Mouse (Mus musculus) heart, adult 8-10 months (tissue): Measurements from ENCODE around the gene Klhl21. TPM values are rescaled to one million over a fixed set of nuclear protein-coding genes. Genes with fewer than 3 reads are reported as not detected.

ENCODE experiments used
- DNase-seq: peaks from one replicate; pipeline ENCODE4 v3.0.0; 2022; ENCODE audit warnings: low spot score
- total RNA-seq, 4 experiments: library from RNA; stranded (reverse); gene quantifications; 2 replicates each; pipeline ENCODE4 v1.2.4; 2022

Gene Klhl21
- total RNA-seq, 4 experiments from 2014 or later = 87.7 to 109 (median 93.7) TPM

DNA sequence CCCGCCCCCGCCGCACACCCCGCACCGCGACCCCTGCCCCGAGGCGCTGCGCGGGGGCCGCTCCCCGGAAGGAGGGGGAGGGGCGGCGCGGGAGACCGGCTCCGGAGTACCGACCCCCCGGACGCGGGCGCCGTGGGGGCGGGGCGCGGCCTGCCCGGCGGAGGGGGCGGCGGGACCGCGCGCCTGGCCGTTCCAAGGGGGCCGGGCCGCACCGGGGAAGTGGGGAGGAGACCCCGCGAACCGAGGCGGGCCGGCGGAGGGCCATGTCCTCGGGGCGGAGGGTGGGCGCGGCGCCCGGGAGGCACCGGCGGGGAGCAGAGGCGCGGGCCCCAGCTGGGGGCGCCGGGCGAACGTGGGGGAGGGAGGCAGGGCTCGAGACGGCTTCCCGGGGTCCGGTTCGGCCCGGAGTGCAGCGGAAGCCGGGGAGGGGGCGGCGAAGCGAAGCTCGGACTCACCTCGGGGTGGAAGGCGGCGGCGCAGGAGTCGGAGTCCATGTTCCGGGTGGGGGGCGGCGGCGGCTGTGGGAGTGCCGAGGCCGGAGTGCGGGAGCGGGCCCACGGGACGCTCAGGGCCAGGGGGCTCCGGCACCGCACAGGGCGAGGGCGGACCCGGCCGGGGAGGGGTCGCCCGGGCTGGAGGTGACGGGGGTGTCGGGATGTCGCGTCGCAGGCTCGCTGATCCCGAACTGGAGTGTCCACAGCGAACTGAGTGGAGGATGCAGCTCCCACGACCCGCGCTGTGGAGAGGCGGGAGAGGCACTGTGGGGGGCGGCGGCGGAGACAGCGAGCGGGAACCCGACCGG, 13.0 kb upstream of the Klhl21 start:
- no peak for DNase-seq

DNA sequence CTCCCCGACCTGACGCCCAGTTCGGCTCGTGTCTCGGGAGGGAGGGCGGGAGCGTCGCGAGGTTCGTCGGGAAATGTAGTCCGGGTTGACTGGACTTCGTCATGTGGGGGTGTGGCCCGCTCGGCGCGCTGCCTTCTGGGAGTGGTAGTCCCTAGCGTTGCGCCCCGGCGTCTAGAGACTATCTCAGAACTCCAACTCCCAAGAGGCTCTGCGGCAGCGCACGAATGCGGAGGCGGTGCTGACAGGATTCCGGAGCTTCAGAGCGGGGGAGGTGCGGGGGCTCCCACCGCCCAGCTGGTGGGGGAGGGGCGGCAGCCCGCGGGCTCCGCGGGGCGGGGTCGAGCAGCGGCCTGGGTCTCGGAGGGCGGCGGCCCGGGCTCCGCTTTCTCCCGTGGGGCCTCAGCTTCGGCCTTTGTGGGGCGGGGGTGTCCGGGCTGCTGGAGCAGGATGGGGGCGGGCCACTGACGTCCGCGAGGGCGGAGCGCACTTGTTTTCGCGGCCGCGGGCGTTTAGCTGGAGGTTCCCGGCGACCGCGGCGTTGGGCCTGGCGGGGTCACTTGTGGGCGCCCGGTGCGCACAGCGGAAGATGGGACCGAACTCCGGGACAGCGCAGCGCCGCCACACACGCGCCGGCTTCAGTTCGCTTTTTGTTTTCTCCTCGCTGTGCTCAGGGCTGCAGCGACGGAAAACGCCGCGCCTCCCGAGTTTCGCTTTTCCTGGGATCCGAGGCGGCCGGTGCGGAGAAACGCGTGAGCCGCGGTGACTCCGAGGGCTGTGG, 12.2 kb upstream of the Klhl21 start, which contains the start of gene Phf13:
TSS of gene Phf13 (minus strand) at position 86 of the 778 bp plus-strand sequence.
- DNase-seq = peak; percentile 98

DNA sequence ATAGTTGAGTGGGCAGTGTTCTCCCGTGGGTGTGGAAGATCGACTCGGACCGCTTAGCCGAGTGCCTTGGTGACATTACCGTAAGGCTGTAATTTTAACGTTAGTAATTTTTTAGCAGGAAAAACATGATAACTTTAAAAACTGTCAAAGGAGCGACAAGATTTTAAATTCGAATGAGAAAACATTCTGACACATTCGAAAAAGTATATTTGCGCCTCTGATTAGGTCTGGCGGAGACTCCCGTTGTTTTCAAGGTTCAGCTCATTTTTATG, 11.7 kb upstream of the Klhl21 start:
- DNase-seq = no peak

DNA sequence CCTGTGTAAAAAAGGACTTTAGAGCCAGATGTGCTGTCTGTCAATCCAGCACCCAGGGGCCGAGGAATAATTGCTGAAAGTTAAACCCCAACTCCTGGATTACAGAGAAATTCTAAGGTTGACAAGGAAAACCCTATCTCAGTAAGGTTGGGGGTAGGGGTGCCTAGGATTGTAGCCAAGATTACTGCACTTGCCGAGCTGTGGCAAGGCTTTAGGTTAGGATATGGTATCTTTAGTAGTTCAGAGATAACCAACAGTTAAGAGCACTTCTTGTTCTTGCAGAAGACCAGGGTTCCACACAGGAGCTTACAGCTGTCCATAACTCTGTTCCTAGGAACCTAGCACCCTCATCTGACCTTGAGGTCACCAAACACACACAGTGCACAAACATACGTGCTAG, 10.9 kb upstream of the Klhl21 start:
- no peak for DNase-seq

DNA sequence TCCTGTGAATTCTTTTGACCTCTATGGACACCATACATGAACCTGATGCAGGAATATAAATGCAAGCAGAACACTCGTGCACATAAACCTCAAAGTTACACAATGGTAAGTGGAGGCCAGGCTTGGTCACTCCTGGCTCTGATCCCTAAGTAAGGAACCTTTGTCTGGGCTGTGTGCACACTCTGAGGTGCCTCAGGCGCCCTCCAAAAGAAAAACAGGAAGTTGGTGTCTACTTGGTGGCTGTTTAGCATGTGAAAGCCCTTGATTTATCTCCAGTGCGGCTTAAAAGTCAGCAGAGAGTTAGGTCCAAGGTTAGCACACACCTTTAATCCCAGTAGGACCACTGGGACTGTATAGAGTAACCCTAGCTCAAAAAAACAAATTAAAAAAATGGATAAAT, 9.1 kb upstream of the Klhl21 start:
- DNase-seq = no peak

DNA sequence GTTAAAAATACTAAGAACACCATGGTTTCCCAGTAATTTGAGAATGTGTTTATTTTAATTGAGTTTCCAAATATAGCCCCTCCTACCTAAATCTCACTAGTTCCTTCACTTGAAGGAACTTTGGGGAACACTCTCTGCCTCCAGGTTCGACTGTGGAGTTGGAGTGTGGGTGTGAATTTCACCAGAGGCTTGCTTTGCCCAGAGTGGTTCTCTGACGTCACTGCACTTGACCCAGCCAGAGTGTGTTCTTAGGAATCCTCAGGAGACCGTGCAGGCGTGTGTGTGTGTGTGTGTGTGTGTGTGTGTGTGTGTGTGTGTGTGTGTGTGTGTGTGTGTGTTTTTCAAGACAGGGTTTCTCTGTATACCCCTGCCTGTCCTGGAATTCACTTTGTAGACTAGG, 7.7 kb upstream of the Klhl21 start:
- DNase-seq = no peak

DNA sequence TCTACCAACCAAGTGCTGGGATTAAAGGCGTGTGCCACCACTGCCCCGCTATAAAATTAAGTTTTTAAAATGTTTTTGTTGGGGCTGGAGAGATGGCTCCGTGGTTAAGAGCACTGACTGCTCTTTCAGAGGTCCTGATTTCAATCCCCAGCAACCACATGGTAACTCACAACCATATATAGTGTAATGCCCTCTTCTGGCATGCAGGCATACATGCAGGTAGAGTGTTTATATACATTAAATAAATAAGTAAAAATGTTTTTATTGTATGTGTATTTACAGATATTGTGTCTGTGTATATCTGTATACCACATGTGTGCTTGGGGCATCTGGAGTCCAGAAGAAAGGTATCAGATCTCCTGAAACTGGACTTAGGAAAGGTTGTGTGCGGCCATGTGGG, 7.3 kb upstream of the Klhl21 start:
- DNase-seq = no peak

DNA sequence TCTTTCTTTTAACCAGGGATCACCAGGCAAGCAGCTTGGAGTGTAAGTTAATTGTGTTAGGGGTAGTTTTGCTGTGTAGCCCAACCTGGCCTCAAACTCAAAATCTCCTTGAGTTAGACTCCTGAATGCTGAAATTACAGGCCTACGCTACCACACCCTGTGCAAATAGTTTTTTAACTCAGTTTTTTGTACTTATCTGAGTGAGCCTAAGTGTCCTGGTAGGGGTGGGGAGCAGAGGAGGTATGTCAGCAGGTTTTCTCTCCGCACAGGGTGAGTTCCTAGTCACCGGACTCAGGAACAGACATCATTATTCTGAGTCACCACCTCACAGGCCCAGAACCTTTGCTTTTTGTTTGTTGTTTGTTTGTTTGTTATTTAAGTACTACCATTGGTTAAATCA, 6.5 kb upstream of the Klhl21 start:
- no peak for DNase-seq

DNA sequence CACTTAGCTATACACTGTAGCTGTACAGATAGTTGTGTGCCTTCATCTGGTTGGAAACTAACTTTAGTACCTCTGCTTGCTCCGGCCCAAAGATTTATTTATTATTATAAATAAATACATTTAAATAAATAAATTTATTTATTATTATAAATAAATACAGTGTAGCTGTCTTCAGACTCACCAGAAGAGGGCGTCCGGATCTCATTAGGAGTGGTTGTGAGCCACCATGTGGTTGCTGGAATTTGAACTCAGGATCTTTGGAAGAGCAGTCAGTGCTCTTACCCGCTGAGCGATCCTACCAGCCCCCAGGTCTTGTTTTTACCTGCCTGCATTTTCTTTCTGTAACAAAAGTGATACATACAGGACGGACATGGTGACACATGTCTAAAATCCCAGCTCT, 2.5 kb upstream of the Klhl21 start:
- DNase-seq = no peak

DNA sequence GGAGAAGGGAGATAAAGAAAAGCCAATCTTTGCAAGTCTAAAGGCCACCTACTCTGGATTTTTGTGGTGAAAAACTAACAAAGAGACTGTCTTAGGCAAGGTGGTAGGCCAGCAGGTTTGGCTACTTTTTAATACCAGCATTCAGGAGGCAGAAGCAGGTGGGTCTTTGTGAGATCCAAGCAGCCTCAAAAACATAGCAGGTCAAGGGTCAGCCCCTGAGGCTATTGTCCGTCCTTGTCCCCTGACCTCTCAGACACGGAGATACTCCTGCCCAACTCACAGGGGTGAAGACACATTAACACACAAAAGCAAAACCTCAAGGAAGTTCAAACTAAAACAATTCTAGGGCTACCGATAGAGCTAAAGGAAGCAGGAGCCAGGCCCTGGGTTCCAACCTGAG, 1.8 kb upstream of the Klhl21 start:
- no peak for DNase-seq

DNA sequence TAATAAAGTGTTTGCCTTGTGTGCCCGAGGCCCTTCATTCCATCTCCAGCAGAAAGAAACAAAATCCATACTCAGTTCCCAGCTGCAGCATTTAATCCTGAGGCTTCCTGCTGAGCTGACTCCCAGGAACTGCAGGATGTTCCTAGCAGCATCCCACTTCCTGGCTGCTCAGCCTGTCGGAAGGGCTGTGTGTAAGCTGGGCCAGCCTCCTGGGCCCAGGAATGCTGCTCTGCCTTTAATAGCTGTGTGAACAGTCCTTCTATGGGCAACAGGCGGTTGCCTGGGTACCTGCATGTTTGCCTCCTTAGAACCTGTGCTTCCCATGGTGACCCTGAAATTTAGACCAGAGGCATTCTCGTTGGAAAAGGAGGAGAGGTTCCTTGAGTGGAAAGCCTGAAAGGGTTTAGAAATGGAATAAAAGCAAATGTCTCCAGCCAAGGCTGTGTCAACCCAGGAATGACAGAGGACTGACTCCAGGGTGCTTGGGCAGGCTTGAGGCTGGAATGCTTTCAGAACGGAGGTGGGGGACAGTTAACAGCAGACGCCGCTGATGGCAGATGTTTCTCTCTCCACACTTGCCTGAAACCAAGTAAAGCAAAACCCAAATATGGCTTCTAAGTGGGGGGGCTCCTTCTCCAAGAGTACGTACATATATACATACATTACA, 989 bp upstream of the Klhl21 start:
- no peak for DNase-seq

DNA sequence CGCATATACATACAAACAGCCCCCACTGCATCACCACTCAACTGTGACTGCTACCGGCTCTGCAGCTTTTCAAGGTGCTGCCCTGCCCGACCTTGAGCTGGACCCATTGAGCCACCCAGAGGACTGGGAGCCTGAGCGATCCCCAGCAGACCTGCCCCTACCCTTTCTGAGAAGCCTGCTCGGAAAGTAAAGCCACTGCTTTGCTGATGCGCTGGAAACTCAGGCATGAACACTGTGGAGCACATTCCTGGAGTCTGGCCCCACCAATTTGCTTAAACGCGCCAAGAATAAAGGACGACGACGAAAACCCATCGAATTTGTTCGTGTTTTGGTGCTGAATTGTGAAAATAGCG, 479 bp upstream of the Klhl21 start:
- no peak for DNase-seq

DNA sequence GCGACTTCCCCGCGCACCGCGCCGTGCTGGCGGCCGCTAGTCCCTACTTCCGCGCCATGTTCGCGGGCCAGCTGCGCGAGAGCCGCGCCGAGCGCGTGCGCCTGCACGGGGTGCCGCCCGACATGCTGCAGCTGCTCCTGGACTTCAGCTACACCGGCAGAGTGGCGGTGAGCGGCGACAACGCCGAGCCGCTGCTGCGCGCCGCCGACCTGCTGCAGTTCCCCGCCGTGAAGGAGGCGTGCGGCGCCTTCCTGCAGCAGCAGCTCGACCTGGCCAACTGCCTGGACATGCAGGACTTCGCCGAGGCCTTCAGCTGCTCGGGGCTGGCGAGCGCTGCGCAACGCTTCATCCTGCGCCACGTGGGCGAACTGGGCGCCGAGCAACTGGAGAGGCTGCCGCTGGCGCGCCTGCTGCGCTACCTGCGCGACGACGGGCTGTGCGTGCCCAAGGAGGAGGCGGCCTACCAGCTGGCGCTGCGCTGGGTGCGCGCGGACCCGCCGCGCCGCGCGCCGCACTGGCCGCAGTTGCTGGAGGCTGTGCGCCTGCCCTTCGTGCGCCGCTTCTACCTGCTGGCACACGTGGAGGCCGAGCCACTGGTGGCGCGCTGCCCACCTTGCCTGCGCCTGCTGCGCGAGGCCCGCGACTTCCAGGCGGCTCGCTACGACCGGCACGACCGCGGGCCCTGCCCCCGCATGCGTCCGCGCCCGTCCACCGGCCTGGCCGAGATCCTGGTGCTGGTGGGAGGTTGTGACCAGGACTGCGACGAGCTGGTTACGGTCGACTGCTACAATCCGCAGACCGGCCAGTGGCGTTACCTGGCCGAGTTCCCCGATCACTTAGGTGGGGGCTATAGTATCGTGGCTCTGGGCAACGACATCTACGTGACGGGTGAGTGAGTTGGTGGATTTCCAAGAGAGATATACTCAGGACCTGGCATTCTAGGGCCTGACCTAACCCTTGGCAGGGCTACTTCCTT, 761 bp downstream of the Klhl21 start:
- peak; percentile 49 for DNase-seq

DNA sequence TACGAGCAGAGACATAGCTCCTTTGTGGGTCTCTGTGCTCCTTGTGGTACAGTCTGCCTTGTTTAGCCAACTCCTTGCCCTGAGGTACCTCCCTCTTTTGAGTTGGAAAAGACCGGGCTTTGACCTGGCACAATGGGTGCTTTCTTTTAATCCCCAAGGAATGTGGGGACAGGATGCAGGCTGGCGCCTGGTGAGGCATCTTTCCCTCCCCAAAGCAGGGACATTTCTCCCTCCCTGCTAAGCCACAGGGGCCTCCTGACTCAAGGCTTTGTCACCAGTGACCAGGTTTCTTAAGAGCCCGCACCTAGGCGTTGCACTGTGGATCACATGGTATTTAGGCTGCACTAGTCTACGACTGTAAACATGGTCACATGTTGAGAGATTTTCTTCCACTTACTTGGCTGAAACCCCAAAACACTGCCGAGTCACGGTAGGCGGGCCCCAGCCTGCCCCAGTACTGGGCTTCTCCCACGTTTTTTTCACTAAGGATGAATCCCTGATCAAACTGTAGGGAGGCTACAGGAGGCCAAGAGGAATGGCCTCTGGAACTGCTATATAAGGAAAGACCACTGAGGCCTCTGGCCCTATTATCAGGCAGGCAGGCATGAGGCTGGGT, 1.6 kb downstream of the Klhl21 start:
- peak; percentile 63 for DNase-seq

DNA sequence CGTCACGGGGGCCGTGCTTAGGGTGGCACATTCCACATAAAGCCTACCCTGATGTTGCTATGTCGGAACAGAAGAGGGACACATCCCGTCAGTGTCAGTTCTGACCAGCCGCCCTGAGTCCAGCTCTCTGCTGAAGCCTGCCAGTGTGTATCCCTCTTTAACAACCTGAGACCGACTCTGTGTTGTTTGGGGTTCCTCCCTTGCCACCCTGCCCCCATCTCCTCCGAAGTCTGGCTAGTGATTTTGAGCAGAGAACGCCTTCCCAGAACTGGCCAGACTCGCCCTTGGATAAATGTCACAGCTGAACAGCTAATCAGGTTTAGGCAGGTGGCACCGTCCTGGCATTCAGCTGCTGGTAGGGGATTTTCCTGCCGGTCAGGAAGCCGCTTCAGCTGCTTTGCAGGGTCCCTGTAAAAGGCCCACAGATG, 2.1 kb downstream of the Klhl21 start:
- DNase-seq = no peak

DNA sequence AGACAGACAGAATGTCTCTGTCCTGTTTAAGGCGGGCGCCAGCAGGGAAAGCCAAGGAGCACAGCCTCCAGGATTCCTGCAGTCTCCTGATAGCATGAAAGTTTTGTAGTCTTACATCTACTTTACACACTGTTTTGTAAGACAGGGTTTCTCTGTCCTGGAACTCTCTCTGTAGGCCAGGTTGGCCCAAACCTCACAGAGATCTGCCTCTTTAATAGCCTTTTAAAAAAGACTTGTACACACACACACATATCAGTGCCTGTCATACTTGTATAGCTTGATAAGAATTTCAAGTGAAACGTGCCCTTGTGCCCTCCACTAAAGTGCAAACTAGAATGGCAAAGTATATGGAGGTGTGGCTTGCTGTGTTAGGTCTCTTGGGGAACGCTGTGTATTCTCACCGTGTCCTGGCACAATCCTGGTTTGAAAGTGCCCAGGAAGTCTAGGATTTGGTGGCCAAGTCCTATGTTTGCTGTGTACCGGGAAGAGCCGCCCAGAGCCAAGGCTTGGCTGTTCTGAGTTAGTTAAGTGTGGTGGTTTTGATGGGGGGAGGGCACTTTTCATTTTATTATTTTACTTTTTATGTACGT, 2.7 kb downstream of the Klhl21 start:
- DNase-seq = no peak

DNA sequence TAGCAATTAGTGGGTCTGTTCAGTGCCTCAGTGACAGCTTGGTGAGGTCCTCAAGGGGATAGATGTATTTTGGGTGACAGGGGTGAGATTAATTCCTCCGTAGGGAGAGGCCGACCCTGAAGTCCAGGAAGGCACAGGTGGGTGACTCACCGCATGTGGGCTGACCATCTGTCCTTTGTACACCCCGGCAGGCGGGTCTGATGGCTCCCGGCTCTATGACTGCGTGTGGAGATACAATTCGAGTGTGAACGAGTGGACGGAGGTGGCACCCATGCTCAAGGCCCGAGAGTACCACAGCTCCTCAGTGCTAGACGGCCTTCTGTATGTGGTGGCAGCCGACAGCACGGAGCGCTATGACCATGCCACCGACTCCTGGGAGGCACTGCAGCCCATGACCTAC, 3.5 kb downstream of the Klhl21 start:
- DNase-seq = no peak

DNA sequence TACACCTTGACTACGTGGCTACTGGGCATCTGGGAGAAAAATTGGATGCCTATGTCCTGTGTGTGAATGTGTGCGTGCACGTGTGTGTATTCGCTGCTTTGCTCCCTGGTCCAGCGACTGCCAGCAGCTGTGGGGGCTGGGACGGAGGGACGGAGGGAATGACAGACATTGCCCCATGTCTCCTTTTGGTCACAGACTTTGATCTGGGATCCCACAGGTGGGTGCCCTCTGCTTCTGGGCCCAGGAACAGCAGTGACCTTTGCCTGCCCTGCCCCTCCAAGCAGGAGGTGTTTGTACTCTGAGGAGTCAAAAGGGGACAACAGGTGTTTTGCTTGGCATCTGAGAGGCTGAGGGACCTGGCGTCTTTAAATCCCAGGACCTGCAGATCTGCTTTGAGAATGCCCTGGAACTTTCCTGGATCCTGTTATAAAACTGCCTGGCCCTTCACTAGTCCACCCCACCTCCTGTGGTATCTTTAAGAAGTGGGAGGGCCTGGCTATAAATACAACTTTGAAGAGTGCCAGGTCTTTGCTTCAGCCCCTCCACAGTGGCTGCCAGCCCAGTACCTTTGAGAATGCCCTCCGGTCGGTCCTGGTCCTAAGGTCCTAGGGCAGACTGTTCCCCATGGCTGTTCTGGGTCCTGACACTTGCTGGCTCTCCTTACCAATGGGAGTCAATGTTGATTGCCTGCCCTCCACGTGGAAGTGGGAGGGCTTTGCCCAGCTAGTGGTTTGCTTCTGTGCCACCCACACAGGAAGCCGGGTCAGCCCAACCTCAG, 4.6 kb downstream of the Klhl21 start:
- peak; percentile 69 for DNase-seq

DNA sequence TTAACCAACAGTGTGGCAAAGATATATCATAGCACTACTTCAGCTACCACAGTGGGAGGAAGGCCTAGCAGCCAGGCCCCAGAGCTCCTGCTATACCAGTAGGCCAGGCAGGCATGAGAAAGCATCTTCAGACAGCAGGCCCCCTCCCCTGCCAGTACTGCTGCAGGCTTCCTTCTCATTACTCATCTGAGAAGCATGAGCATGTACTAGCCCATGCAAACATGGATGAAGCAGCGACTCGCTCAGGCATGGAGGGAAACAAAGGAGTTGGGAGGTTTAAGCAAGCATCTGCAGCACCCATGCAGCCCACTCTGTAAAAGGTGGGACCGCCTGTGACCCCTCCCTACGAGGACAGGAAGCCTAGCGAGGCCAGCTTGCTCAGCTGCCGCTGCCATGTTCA, 10.5 kb downstream of the Klhl21 start:
- DNase-seq = no peak

DNA sequence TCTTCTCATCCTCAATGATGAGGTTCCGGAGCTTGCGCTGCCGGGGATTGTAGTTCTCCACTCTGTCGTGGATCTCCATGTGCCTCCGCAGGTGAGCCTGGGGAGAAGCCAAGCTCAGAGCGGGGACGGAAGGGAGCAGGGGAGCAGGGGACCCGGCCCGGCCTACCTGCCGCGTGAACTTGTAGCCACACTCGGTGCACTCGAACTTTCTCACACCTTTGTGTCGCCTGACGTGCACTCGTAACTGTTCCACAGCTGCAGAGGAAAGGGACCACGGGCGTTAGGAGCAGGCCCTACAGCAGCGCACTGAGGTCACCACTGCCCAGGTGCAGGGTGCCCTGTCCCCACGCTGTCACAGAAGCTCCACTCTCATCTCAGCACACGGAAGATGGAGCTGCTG, 11.4 kb downstream of the Klhl21 start:
- DNase-seq = no peak
